Mouse (Mus musculus): ENCODE measurements around the gene Cacnb2.
A peak's percentile ranks its signal among the peaks of the same experiment; 100 is the strongest.

Cacnb2 gene

DNA sequence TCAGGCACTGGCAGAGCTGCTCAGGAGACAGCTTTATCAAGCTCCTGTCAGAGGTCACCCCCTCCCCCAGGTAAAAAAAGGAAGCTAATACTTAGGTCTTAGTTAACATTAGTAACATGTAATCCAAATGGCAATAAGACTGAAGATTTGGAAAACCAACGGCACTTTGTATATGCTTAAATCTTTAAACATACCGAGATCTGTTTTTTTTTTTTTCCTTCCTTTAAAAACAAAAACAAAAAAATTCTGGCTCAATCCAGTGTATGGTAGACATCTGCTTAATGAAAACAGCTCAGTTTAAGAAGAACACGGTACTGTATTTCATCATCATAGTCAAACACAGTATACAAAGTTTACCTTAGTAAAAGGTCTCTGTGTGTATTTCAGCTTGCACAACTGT, at the start of gene Cacnb2:
Cacnb2 (plus strand) TSS at position 301 of the 400 bp plus-strand sequence.
- DNase-seq: no peak

- DNase-seq: no peak
These were observed 34.9 kb upstream of the Cacnb2 start for GRCm38 (mm10) chr2:14568020-14568419.

- DNase-seq: no peak
These were observed 31.6 kb upstream of the Cacnb2 start for GRCm38 (mm10) chr2:14571300-14571699.

DNA sequence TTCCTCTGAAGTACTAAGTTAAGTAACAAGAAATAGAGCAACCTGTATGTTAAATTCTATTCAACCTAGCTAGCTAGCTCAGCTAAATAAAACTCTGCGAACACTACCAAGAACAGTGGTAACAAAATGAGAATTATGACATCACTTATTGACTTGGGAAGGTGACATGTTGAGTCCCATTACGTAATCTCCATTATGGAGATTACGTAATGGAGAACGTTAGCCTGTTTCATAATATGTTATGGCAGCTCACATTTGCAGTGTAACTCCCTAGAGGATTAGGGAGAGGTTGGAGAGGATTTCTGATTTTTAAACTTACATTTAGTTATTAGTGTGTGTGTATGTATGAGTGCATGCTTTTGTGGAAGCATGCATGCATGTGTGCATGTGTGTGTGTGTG, 13.3 kb upstream of the Cacnb2 start:
- no peak for DNase-seq

- DNase-seq: no peak
These were observed 4.9 kb upstream of the Cacnb2 start for GRCm38 (mm10) chr2:14597909-14598563.

GRCm38 (mm10) chr2:14603784-14604781, 1.2 kb downstream of the Cacnb2 start:
- DNase-seq: peak; percentile 62

- peak; percentile 23 for DNase-seq
These were observed 1.9 kb downstream of the Cacnb2 start for GRCm38 (mm10) chr2:14604791-14605190.

DNA sequence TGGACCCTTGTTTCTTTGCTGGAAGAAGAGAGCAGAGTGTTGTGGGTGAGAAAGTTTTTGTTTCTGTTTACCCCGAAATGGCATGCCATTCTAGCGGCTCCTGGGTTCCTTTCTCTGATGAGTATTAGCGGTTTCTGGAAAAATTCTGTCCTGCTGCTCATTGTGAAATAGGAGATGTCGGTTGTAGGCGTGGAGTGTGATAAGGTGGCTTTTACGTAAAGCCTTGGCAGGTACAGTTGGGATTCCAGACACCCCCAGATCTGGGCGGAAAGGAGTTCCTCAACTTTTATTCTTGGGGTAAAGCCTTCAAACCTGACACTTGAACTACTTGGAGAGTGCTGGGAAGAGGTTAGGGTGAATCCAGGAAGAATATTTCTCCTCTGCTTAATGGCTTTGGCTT, 2.3 kb downstream of the Cacnb2 start:
- peak; percentile 23 for DNase-seq

DNA sequence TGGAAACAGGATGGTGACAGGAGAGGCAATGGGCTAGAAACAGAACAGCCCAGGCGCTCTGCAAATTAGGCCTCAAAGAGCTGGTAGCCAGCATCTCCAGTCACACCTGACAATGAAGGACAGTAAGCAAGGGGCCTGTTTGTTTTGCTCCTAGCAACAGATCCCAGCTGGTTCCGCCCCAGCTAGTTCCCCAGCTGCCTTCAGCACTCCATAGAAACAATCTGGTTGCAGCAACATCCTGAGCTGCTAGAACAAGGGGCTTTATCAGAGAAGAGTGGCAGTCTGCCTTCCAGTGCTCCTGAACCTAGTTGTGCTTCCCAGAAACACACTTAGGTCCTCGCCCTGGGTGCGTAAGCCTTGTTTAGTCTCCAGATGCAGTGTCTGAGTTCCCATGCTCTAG, 5.7 kb downstream of the Cacnb2 start:
- DNase-seq: peak; percentile 36

GRCm38 (mm10) chr2:14612705-14613104, 9.8 kb downstream of the Cacnb2 start:
- peak; percentile 24 for DNase-seq

DNA sequence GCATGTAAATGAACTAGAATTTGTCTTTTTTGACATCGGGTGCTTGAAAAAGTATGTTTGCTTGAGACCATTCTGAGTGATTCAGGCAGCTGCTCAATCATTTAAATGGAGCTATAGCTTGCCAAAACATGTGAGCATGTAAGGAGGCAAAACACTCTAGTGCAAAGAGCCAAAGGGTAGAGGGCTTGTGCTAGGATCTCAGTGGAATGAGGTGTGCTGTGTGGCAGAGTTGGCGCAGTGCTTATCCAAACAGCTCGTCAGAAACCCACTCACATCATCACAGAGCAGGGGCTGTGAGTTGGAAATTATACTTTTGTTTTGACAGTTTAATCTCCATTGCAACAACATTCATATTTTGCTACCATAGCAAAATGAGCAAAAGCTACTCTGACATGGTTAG, 13.5 kb downstream of the Cacnb2 start:
- no peak for DNase-seq

- DNase-seq: no peak
These were observed 17.4 kb downstream of the Cacnb2 start for GRCm38 (mm10) chr2:14620120-14620853.

GRCm38 (mm10) chr2:14620891-14621290, 18.0 kb downstream of the Cacnb2 start:
- DNase-seq: peak; percentile 23

- no peak for DNase-seq
These were observed 20.9 kb downstream of the Cacnb2 start for GRCm38 (mm10) chr2:14623820-14624219.

GRCm38 (mm10) chr2:14629814-14630492, 27.1 kb downstream of the Cacnb2 start:
- no peak for DNase-seq

DNA sequence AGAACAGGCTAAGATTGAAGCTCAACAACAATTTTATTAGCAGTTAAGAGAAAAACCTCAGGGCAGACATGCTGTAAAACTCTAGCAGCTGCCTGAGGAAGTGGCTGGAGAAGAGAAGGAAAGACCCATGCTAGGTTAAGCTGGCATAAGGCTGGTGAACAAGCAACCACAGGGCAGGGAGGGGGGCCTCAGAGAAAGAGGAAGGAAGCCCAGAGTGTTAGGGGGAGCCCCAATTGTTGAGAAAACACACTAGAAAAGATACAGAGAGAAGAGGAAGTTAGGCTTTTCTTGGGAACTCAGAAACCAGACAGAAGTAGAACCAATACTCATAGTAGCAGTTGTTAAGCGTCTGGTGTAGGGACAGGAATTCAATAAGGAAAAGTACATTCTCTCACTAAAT, 28.7 kb downstream of the Cacnb2 start:
- peak; percentile 74 for DNase-seq

DNA sequence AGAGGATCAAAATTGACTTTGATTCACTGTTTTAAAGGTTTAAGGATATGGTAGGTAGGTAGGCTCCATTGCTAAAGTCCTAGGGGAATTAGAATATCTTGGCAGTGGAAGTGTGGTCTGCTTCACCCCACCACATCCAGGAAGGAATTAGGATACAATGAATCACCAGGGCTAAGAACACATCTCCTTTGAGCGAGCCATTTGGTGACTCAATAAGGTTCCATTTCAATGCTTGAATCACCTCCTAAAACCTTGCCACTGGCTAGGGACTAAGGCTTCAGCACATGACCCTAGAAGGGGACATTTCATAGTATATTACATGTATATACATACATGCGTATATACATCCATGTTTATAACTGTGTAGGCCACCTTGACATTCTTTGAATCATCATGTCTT, 30.3 kb downstream of the Cacnb2 start:
- DNase-seq: no peak

DNA sequence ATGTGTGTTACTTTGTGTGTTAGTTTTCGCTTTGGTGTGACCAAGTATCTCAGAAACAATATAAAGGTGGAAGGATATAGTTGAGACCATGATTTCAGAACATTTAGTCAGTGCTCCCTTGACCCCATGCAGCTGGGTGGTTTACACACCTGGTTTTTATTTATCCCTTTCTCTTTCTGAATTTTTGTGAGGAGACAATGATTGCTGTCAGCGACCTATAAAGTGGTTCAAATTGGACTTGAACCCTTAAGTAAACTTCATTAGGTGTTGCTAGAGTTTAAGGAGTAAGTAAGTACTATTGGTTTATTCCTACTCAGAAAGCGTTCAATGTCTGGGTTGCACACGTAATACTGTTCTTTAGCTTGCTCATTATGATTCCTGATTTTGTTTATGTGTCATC, 36.4 kb downstream of the Cacnb2 start:
- DNase-seq: no peak

GRCm38 (mm10) chr2:14639877-14640276, 37.0 kb downstream of the Cacnb2 start:
- DNase-seq: no peak

- peak; percentile 29 for DNase-seq
These were observed 38.2 kb downstream of the Cacnb2 start for GRCm38 (mm10) chr2:14641040-14641439.

GRCm38 (mm10) chr2:14651268-14651667, 48.4 kb downstream of the Cacnb2 start:
- DNase-seq: peak; percentile 42

DNA sequence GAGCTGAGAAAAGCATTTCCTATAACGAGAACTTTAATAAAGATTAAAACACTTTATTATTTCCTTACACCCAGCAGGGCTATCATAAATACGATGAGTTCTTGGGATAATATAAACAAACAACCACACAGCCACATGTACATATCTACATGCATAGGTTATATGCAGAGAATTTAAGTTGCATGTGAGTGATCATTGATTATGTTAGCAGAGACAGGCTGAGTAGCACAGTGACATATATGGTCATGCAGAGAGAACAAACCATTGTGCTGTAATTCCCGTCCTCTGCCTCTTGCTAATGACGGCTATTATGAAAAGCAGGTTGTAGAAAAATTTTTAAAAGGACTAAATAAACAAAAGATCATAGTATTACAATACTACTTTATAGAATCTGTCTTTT, 53.8 kb downstream of the Cacnb2 start:
- DNase-seq: no peak

Data from lung, postnatal 36 days (tissue).